Mouse (Mus musculus): ENCODE measurements at regions not wholly inside any gene's neighbourhood (a gene's known extent, or its start where the extent isn't known, plus 50 kb on each side); places are given as distances from the start of the nearest gene placed in this dataset.

DNA sequence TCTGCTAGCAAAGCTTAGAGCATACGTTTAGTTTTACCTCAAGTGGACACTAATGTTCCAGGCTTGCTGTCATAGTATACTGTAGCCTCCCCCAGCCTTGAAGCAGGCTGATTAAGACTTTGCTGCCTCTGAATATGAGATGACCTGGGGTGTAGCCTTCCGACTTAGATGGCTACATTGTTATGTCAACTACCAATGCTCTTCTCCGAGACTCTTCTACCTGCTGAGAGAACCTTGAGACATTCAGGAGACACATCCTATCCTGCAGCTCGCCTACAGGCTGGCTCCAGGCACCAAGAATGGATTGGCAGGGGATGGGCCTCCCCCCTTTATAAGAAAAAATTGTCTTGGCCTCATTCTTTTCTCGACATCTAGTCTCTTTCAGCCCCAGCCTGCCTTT lies 379.0 kb upstream of the Ptger4 start:
- no peaks in the 10 kb centered on the region for H3K4me1 ChIP-seq (ENCODE audit: insufficient read depth)
- no peaks in the 10 kb centered on the region for H3K9me3 ChIP-seq (ENCODE audit: low read length)
- no peak overlapping the region for H3K4me2 ChIP-seq (ENCODE audit: low read depth, low read length)
- ATAC-seq (no peak), DNase-seq (no peak)
- no peak overlapping the region for H3K27ac ChIP-seq (ENCODE audit: low read depth)
- no peaks in the 10 kb centered on the region for H3K27me3 ChIP-seq (ENCODE audit: insufficient read depth, low read length)
- no peak overlapping the region for H3K9ac ChIP-seq (replicated peaks)
- H3K36me3 ChIP-seq (replicated peaks; ENCODE audit: insufficient read depth, low read length), result no peaks in the 10 kb centered on the region
- TF ChIP-seq EP300 (IDR thresholded peaks at IDR 0.05; ENCODE audit: low read depth), result no peak
- no peak for TF ChIP-seq CTCF (IDR thresholded peaks at IDR 0.05; ENCODE audit: low read depth)
- WGBS (ENCODE audit: insufficient replicate concordance), result 64% methylated on average over 5 of the region's 5 CpGs
- no peak overlapping the region for H3K4me3 ChIP-seq (ENCODE audit: low read depth, low read length)

DNA sequence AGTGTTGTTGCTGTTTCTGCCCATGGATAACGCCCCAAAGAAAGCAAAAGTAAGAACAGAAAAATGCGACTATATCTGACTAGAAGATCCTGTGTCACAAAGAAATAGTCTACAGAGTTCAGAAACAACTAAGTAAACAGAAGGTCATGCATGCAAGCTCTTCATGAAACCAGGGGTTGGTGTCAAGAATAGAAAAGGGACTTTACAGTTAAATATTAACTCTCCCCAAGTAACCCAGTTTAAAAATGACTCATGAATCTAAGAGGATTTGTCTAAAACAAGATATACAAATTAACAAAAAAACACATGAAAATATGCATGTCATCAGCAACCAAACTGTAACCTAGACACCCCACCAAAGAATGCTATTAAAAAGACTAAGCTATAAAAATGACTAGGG lies 381.4 kb upstream of the Ptger4 start:
- DNase-seq, result no peak
- TF ChIP-seq EP300 (IDR thresholded peaks at IDR 0.05; ENCODE audit: low read depth), result no peak
- no peak for TF ChIP-seq CTCF (IDR thresholded peaks at IDR 0.05; ENCODE audit: low read depth)
- H3K4me2 ChIP-seq (ENCODE audit: low read depth, low read length), result no peak overlapping the region
- WGBS (ENCODE audit: insufficient replicate concordance), result 72% methylated on average over 2 of the region's 2 CpGs
- no peak overlapping the region for H3K9ac ChIP-seq (replicated peaks)
- no peaks in the 10 kb centered on the region for H3K36me3 ChIP-seq (replicated peaks; ENCODE audit: insufficient read depth, low read length)
- H3K27ac ChIP-seq (ENCODE audit: low read depth), result no peak overlapping the region
- H3K27me3 ChIP-seq (ENCODE audit: insufficient read depth, low read length), result no peaks in the 10 kb centered on the region
- H3K4me1 ChIP-seq (ENCODE audit: insufficient read depth), result no peaks in the 10 kb centered on the region
- ATAC-seq, result no peak
- no peak overlapping the region for H3K4me3 ChIP-seq (ENCODE audit: low read depth, low read length)
- H3K9me3 ChIP-seq (ENCODE audit: low read length), result no peaks in the 10 kb centered on the region

DNA sequence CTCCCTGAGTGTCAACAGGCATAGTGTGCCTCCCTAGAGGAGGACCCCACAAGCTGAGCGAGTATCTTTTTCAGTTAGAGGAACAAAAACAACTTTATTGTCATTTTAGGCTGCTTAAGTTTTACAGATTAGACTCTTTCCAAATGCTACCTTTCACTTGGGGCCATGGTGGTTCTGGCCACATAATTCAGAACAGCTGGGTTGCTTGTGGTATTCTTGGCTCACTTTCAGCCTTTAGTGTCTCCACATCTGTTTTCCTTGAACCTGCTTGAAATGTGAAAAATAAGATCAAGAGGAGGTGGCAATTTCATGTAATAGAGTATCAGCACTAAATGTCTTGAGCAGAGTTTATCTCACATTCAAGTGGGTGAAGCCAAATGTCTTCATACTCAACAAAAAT lies 402.7 kb upstream of the Ptger4 start:
- no peak for TF ChIP-seq EP300 (IDR thresholded peaks at IDR 0.05; ENCODE audit: low read depth)
- no peak for TF ChIP-seq CTCF (IDR thresholded peaks at IDR 0.05; ENCODE audit: low read depth)
- no peaks in the 10 kb centered on the region for H3K9me3 ChIP-seq (ENCODE audit: low read length)
- no peaks in the 10 kb centered on the region for H3K4me1 ChIP-seq (ENCODE audit: insufficient read depth)
- H3K27me3 ChIP-seq (ENCODE audit: insufficient read depth, low read length), result no peaks in the 10 kb centered on the region
- ATAC-seq, result no peak
- H3K36me3 ChIP-seq (replicated peaks; ENCODE audit: insufficient read depth, low read length), result no peaks in the 10 kb centered on the region
- no peak overlapping the region for H3K27ac ChIP-seq (ENCODE audit: low read depth)
- H3K9ac ChIP-seq (replicated peaks), result no peak overlapping the region
- H3K4me2 ChIP-seq (ENCODE audit: low read depth, low read length), result no peak overlapping the region
- DNase-seq, result no peak
- no peak overlapping the region for H3K4me3 ChIP-seq (ENCODE audit: low read depth, low read length)
- WGBS (ENCODE audit: insufficient replicate concordance), result 59% methylated on average over 1 of the region's 1 CpGs

DNA sequence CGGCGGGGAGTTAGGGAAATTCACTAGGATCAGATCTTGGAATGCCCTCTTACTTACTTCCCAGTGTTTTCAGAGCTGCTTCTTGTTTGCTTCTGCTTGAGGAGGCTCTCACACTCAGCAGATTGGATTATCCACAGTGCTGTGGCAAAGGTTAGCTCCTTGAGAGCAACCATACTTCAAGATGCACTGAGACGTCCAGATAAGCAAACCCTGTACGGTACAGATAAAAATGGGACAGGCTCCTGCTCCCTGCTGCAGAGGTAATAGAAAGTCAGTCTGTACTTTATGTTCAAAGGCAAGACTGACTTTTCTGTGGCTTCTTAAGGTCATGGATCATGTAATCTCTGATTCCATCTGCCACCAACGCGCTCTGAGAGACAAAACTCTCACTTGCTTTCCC lies 414.8 kb upstream of the Ptger4 start:
- Histone ChIP-seq H3K4me3 (ENCODE audit: low read depth, low read length) (no peak overlapping the region), H3K4me1 (ENCODE audit: insufficient read depth) (no peaks in the 10 kb centered on the region), H3K4me2 (ENCODE audit: low read depth, low read length) (0 out of 2 replicates have a peak overlapping the region, but pooled peaks have one; percentile 29), H3K27me3 (ENCODE audit: insufficient read depth, low read length) (no peaks in the 10 kb centered on the region), H3K36me3 (replicated peaks; ENCODE audit: insufficient read depth, low read length) (no peaks in the 10 kb centered on the region), H3K9ac (replicated peaks) (no peak overlapping the region), H3K27ac (ENCODE audit: low read depth) (peak overlapping the region; percentile 34; the same call in 1 of the 2 replicates), H3K9me3 (ENCODE audit: low read length) (no peaks in the 10 kb centered on the region)
- TF ChIP-seq EP300 (IDR thresholded peaks at IDR 0.05; ENCODE audit: low read depth) (peak; percentile 97), CTCF (IDR thresholded peaks at IDR 0.05; ENCODE audit: low read depth) (no peak)
- DNase-seq (peak; percentile 20), ATAC-seq (peak; percentile 99)
- WGBS (ENCODE audit: insufficient replicate concordance), result 61% methylated on average over 6 of the region's 6 CpGs

DNA sequence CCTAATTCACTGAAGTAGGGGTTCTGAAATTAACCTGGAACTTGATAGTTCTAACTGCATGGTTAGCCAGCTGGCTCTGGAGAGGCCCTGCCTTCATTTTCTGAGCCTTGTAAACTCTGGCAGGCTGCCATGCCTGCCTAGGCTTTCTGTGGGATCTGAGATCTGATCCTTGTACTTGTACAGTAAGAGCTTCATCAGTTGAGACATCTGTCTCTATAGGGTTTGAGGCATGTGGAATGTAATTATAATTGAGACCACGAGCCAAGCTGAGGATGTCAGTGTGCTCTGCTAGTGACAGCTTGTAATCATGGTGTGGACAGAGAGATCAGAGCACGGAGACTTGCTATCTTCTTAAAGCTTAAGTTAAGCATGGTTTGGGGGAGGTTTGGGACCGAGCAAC lies 416.8 kb upstream of the Ptger4 start:
- WGBS (ENCODE audit: insufficient replicate concordance), result 46% methylated on average over 3 of the region's 3 CpGs
- no peak for TF ChIP-seq CTCF (IDR thresholded peaks at IDR 0.05; ENCODE audit: low read depth)
- TF ChIP-seq EP300 (IDR thresholded peaks at IDR 0.05; ENCODE audit: low read depth), result peak; percentile 62; the same call in 1 of the 2 replicates
- Histone ChIP-seq H3K27me3 (ENCODE audit: insufficient read depth, low read length) (no peaks in the 10 kb centered on the region), H3K4me1 (ENCODE audit: insufficient read depth) (no peaks in the 10 kb centered on the region), H3K4me2 (ENCODE audit: low read depth, low read length) (no peak overlapping the region), H3K9me3 (ENCODE audit: low read length) (no peaks in the 10 kb centered on the region), H3K27ac (ENCODE audit: low read depth) (no peak overlapping the region), H3K9ac (replicated peaks) (no peak overlapping the region), H3K36me3 (replicated peaks; ENCODE audit: insufficient read depth, low read length) (no peaks in the 10 kb centered on the region), H3K4me3 (ENCODE audit: low read depth, low read length) (no peak overlapping the region)
- ATAC-seq (peak; percentile 54), DNase-seq (peak; percentile 21)

DNA sequence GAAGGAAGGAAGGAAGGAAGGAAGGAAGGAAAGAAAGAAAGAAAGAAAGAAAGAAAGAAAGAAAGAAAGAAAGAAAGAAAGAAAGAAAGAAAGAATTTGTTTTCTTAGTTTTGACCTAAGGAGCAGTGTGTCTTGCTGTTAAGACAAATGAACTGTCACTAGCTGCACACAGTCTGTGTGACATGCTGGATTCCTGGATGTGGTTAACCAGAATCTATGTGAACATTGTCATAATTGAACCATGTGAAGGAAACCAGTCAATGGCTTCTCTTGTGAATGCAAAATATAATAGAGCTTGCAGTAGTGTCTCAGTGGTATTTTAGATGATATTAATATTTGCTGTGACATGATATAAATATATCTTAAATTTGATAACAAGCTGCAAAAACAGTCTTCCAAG lies 427.8 kb upstream of the Ptger4 start:
- Histone ChIP-seq H3K4me1 (ENCODE audit: insufficient read depth) (no peaks in the 10 kb centered on the region), H3K4me2 (ENCODE audit: low read depth, low read length) (no peak overlapping the region), H3K27ac (ENCODE audit: low read depth) (no peak overlapping the region), H3K9me3 (ENCODE audit: low read length) (no peaks in the 10 kb centered on the region), H3K36me3 (replicated peaks; ENCODE audit: insufficient read depth, low read length) (no peaks in the 10 kb centered on the region), H3K9ac (replicated peaks) (no peak overlapping the region), H3K4me3 (ENCODE audit: low read depth, low read length) (no peak overlapping the region), H3K27me3 (ENCODE audit: insufficient read depth, low read length) (no peaks in the 10 kb centered on the region)
- no peak for ATAC-seq
- DNase-seq, result no peak
- TF ChIP-seq EP300 (IDR thresholded peaks at IDR 0.05; ENCODE audit: low read depth) (no peak), CTCF (IDR thresholded peaks at IDR 0.05; ENCODE audit: low read depth) (no peak)

DNA sequence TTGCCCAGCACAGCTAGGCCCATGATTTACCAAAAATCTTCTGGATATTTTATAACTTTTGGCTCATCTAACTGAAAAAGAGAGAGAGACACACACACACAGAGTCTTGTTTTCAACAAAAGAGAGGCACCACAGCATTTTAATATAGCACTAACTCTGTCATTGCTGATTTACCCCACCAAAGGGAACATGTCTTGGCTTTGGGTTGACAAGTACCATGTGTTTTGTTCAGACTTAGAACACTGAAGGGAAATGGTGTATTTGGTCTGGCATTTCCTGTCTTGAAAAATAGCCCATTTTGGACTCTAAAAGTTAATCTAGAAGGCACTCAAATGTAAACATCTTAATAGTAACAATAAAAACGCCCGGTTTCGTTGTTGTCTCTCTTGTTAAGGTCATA lies 432.7 kb upstream of the Ptger4 start:
- DNase-seq, result no peak
- H3K27me3 ChIP-seq (ENCODE audit: insufficient read depth, low read length), result no peaks in the 10 kb centered on the region
- H3K9me3 ChIP-seq (ENCODE audit: low read length), result no peaks in the 10 kb centered on the region
- H3K27ac ChIP-seq (ENCODE audit: low read depth), result no peak overlapping the region
- no peak for ATAC-seq
- no peak overlapping the region for H3K4me2 ChIP-seq (ENCODE audit: low read depth, low read length)
- H3K9ac ChIP-seq (replicated peaks), result no peak overlapping the region
- no peaks in the 10 kb centered on the region for H3K4me1 ChIP-seq (ENCODE audit: insufficient read depth)
- WGBS (ENCODE audit: insufficient replicate concordance), result 54% methylated on average over 3 of the region's 3 CpGs
- no peak for TF ChIP-seq EP300 (IDR thresholded peaks at IDR 0.05; ENCODE audit: low read depth)
- no peak for TF ChIP-seq CTCF (IDR thresholded peaks at IDR 0.05; ENCODE audit: low read depth)
- no peak overlapping the region for H3K4me3 ChIP-seq (ENCODE audit: low read depth, low read length)
- no peaks in the 10 kb centered on the region for H3K36me3 ChIP-seq (replicated peaks; ENCODE audit: insufficient read depth, low read length)

Data from liver, postnatal 0 days (tissue).